Mouse (Mus musculus) embryonic fibroblast, embryonic 13.5 days (primary cell): ENCODE measurements around the gene Fam171a1. TPM values are rescaled to one million over a fixed set of nuclear protein-coding genes. Genes with fewer than 3 reads are reported as not detected.

Experiments used
- H3K27ac ChIP-seq: 2 replicates; pipeline ENCODE4 v1.5.1; 2012; ENCODE audit warnings: low read length, control low read depth, inconsistent platforms; ENCODE audit not compliant: insufficient read depth
- H3K4me1 ChIP-seq: 2 replicates; pipeline ENCODE4 v1.6.1; 2011; ENCODE audit warnings: low read length; ENCODE audit not compliant: control insufficient read depth, insufficient read depth
- H3K4me3 ChIP-seq: 2 replicates; pipeline ENCODE4 v1.5.1; 2011; ENCODE audit warnings: mild to moderate bottlenecking, control low read depth, low read length; ENCODE audit not compliant: insufficient read depth
- CTCF ChIP-seq: IDR thresholded peaks from 2 replicates; pipeline ENCODE4 v1.5.1; 2011; ENCODE audit warnings: mild to moderate bottlenecking, control low read depth, low read length, moderate library complexity, borderline replicate concordance; ENCODE audit not compliant: insufficient read depth
- POLR2A ChIP-seq: IDR thresholded peaks from 2 replicates; pipeline ENCODE4 v1.6.1; 2011; ENCODE audit warnings: low read depth, mild to moderate bottlenecking, control low read depth, low read length, moderate library complexity
- polyA plus RNA-seq: library from polyadenylated mRNA; stranded (reverse); fragments of >200 nt; gene quantifications from 2 replicates; pipeline ENCODE4 v1.2.4, GENCODE M21; 2011; ENCODE audit warnings: low read depth; ENCODE audit not compliant: missing spikeins, insufficient read length

Fam171a1 gene
- polyA plus RNA-seq, 1 experiment, result 25.9 TPM

- H3K4me3 ChIP-seq, result no peak overlapping the region
- peak overlapping the region; percentile 90 for H3K27ac ChIP-seq
- peaks cover 18% of the 10 kb centered on the region for H3K4me1 ChIP-seq
- TF ChIP-seq CTCF (no peak), POLR2A (no peak)
Observed at GRCm38 (mm10) chr2:3218225-3218624, 104.2 kb downstream of the Fam171a1 start.

GRCm38 (mm10) chr2:3228475-3228874, 114.5 kb downstream of the Fam171a1 start:
- no peak overlapping the region for H3K4me3 ChIP-seq
- H3K4me1 ChIP-seq, result no peaks in the 10 kb centered on the region; the same call in 1 of the 2 replicates
- no peak overlapping the region for H3K27ac ChIP-seq
- TF ChIP-seq CTCF (peak; percentile 20; the same call in 1 of the 2 replicates), POLR2A (no peak)

GRCm38 (mm10) chr2:3229060-3229459, 115.0 kb downstream of the Fam171a1 start:
- no peak overlapping the region for H3K27ac ChIP-seq
- TF ChIP-seq CTCF, result peak; percentile 72
- no peak for TF ChIP-seq POLR2A
- H3K4me1 ChIP-seq, result no peaks in the 10 kb centered on the region; the same call in 1 of the 2 replicates
- no peak overlapping the region for H3K4me3 ChIP-seq

- Histone ChIP-seq H3K4me1 (peaks cover 8% of the 10 kb centered on the region), H3K27ac (peak overlapping the region; percentile 63), H3K4me3 (no peak overlapping the region)
- TF ChIP-seq POLR2A, result no peak
- TF ChIP-seq CTCF, result no peak
Observed at GRCm38 (mm10) chr2:3239255-3239654, 125.2 kb downstream of the Fam171a1 start.

- H3K4me3 ChIP-seq, result no peak overlapping the region
- H3K27ac ChIP-seq, result no peak overlapping the region
- TF ChIP-seq CTCF (no peak), POLR2A (no peak)
- H3K4me1 ChIP-seq, result peaks cover 8% of the 10 kb centered on the region
Observed at GRCm38 (mm10) chr2:3244251-3244650, 130.2 kb downstream of the Fam171a1 start.

- no peak overlapping the region for H3K4me3 ChIP-seq
- no peak for TF ChIP-seq CTCF
- no peak for TF ChIP-seq POLR2A
- no peak overlapping the region for H3K27ac ChIP-seq
- no peaks in the 10 kb centered on the region for H3K4me1 ChIP-seq
Observed at GRCm38 (mm10) chr2:3251309-3251708, 137.3 kb downstream of the Fam171a1 start.

GRCm38 (mm10) chr2:3266466-3266865, 152.4 kb downstream of the Fam171a1 start:
- TF ChIP-seq CTCF (no peak), POLR2A (no peak)
- H3K4me1 ChIP-seq, result no peaks in the 10 kb centered on the region
- H3K4me3 ChIP-seq, result no peak overlapping the region
- H3K27ac ChIP-seq, result no peak overlapping the region

GRCm38 (mm10) chr2:3267879-3268278, 153.9 kb downstream of the Fam171a1 start:
- H3K27ac ChIP-seq, result no peak overlapping the region
- TF ChIP-seq POLR2A, result no peak
- no peak for TF ChIP-seq CTCF
- H3K4me3 ChIP-seq, result no peak overlapping the region
- H3K4me1 ChIP-seq, result no peaks in the 10 kb centered on the region

- TF ChIP-seq CTCF, result no peak
- no peak for TF ChIP-seq POLR2A
- Histone ChIP-seq H3K4me1 (no peaks in the 10 kb centered on the region), H3K4me3 (no peak overlapping the region), H3K27ac (no peak overlapping the region)
Observed at GRCm38 (mm10) chr2:3273349-3273748, 159.3 kb downstream of the Fam171a1 start.

GRCm38 (mm10) chr2:3276106-3276505, 162.1 kb downstream of the Fam171a1 start:
- H3K27ac ChIP-seq, result no peak overlapping the region
- no peaks in the 10 kb centered on the region for H3K4me1 ChIP-seq
- no peak overlapping the region for H3K4me3 ChIP-seq
- TF ChIP-seq CTCF (no peak), POLR2A (no peak)

Other genes with a start within 250 kb of the Fam171a1 start
- gene Nmt2, start 170.0 kb downstream of the Fam171a1 start, polyA plus RNA-seq, result 34.3 and 36.7 TPM in 2 replicates
- gene Rpp38, start 218.4 kb downstream of the Fam171a1 start, polyA plus RNA-seq, result 13.7 and 16.1 TPM in 2 replicates
- not detected in 2 replicates for gene Acbd7, start 221.9 kb downstream of the Fam171a1 start, polyA plus RNA-seq